ENCODE assay signal across 14 mouse cellular contexts in the genomic region with DNA sequence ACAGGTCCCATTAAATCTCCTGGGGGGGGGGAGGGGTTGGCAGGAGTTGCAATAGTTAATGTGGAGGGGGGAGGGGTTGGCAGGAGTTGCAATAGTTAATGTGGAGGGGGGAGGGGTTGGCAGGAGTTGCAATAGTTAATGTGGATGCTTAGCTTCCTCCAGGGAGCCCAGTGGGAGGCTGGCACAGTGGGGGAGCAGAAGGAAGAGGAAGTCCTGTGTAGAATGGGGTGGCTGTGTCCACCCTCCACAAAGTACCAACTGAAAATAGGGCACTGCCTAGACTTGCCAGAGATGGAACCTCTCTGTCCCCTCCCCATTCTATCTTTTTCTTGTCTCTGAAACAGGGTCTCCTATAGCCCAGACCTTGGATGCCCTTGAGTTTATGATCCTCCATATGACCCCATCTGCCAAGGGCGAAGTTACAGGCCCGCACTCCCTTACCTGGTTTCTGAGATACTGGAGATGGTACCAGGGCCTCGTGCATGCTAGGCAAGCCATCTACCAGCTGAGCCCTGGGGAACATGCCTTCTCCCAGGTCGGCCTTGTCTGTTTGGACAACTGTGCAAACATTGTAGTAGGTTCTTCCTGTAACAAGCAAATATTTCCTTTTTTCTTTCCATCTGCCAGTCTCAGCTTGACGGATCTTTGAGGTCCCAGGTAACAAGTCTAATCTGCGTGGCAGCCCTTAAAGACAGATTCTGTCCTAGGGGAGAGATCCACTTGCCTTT. TPM values are rescaled to one million over a fixed set of nuclear protein-coding genes. Genes with fewer than 3 reads are reported as not detected.
DNase-seq lines count a peak whose midpoint lies in the region; ATAC-seq and TF ChIP-seq lines count a peak whose summit lies in the region.
"Had no signal": no experiment of that assay in that cellular context is flagged by ENCODE, and none has a peak within 500 bp of the region (broad histone marks: within the 10 kb centered on the region; RNA-seq: fewer than 3 reads in every experiment).

No protein-coding gene starts in this region.

- H3K9me3 ChIP-seq in kidney, postnatal 0 days (replicated peaks; ENCODE audit: low read length), result no peaks in the 10 kb centered on the region
- H3K9me3 ChIP-seq in embryonic facial prominence, embryonic 15.5 days (replicated peaks), result no peaks in the 10 kb centered on the region
- H3K9me3 ChIP-seq: limb, embryonic 12.5 days; megakaryocyte, embryonic 14.5 days had no signal

- H3K9ac ChIP-seq in kidney, postnatal 0 days (ENCODE audit: low read depth, low read length), result no peak overlapping the region
- H3K9ac ChIP-seq in embryonic facial prominence, embryonic 15.5 days, result no peak overlapping the region
- H3K9ac ChIP-seq: limb, embryonic 12.5 days had no signal

- ATAC-seq in kidney, postnatal 0 days (replicated peaks; ENCODE audit: low FRiP score, low read depth), result 0 out of 2 replicates have a peak, but pooled peaks have one; percentile 29
- peak; percentile 64 for ATAC-seq in common myeloid progenitor, adult 5-6 weeks (replicated peaks; ENCODE audit: low read depth, poor library complexity, severe bottlenecking)
- ATAC-seq in embryonic facial prominence, embryonic 15.5 days (ENCODE audit: insufficient number of reproducible peaks, low FRiP score, low TSS enrichment, low read depth), result no peak
- ATAC-seq in megakaryocyte progenitor cell, adult 5-6 weeks (replicated peaks; ENCODE audit: poor library complexity), result peak; percentile 75

- H3K4me2 ChIP-seq in kidney, postnatal 0 days (ENCODE audit: low read length), result no peak overlapping the region
- no peak overlapping the region for H3K4me2 ChIP-seq in embryonic facial prominence, embryonic 15.5 days (replicated peaks)
- H3K4me2 ChIP-seq: limb, embryonic 12.5 days had no signal

- TF ChIP-seq CTCF in kidney, postnatal 0 days (IDR thresholded peaks at IDR 0.05; ENCODE audit: low read depth), result no peak

- no peak for DNase-seq in kidney, postnatal 0 days (ENCODE audit: low spot score)
- no peak for DNase-seq in kidney, adult 18-20 months
- DNase-seq in thymus, postnatal 14 days, result no peak
- DNase-seq in adrenal gland, adult 8-10 months, result no peak
- DNase-seq: adrenal gland, postnatal 14 days; heart, postnatal 10 days; layer of hippocampus, postnatal 36 days; thymus, postnatal 36 days had no signal

- H3K4me1 ChIP-seq in kidney, postnatal 0 days (replicated peaks; ENCODE audit: insufficient read depth, low read length), result peaks cover 14% of the 10 kb centered on the region; the same call in 1 of the 2 replicates
- H3K4me1 ChIP-seq in embryonic facial prominence, embryonic 15.5 days, result peaks cover 19% of the 10 kb centered on the region

- H3K4me3 ChIP-seq in kidney, postnatal 0 days (replicated peaks; ENCODE audit: low read depth, low read length), result no peak overlapping the region
- H3K4me3 ChIP-seq in embryonic facial prominence, embryonic 15.5 days (replicated peaks), result no peak overlapping the region
- H3K4me3 ChIP-seq: limb, embryonic 12.5 days; megakaryocyte, embryonic 14.5 days had no signal

- H3K27me3 ChIP-seq in kidney, postnatal 0 days (ENCODE audit: insufficient read depth, low read length), result no peaks in the 10 kb centered on the region
- H3K27me3 ChIP-seq in embryonic facial prominence, embryonic 15.5 days, result no peaks in the 10 kb centered on the region
- H3K27me3 ChIP-seq: limb, embryonic 12.5 days; megakaryocyte, embryonic 14.5 days had no signal

- 56% methylated on average over 6 of the region's 6 CpGs for WGBS in kidney, postnatal 0 days
- 59% methylated on average over 6 of the region's 6 CpGs for WGBS in embryonic facial prominence, embryonic 15.5 days

- H3K36me3 ChIP-seq in kidney, postnatal 0 days (ENCODE audit: insufficient read depth, low read length), result no peaks in the 10 kb centered on the region
- no peaks in the 10 kb centered on the region for H3K36me3 ChIP-seq in embryonic facial prominence, embryonic 15.5 days
- H3K36me3 ChIP-seq: limb, embryonic 12.5 days had no signal

- no peak overlapping the region for H3K27ac ChIP-seq in kidney, postnatal 0 days
- H3K27ac ChIP-seq in embryonic facial prominence, embryonic 15.5 days (replicated peaks), result peak overlapping the region; percentile 34; the same call in 1 of the 2 replicates
- H3K27ac ChIP-seq: limb, embryonic 12.5 days had no signal

RNA-seq across cellular contexts. Expression of gene Slc36a1, which starts 5.6 kb away (rescaled TPM):
- polyA plus RNA-seq in kidney, postnatal 0 days (2015; fragmentation: Nextera tagmentation; extraction: Ambion mirVana), result 1.9 and 2.1 TPM in 2 replicates
- 5.6 and 6.1 TPM in 2 replicates for total RNA-seq in common myeloid progenitor, adult 5-6 weeks (2017)
- polyA plus RNA-seq in embryonic facial prominence, embryonic 15.5 days (2015; fragmentation: Nextera tagmentation; extraction: Ambion mirVana), result 2.0 and 2.8 TPM in 2 replicates
- total RNA-seq in megakaryocyte progenitor cell, adult 5-6 weeks (2015), result 24.6 and 25.4 TPM in 2 replicates
- 10.7 and 12.4 TPM in 2 replicates for total RNA-seq in megakaryocyte progenitor cell, adult 5-6 weeks (2017)
- total RNA-seq in adrenal gland, adult 8-10 months (2022), result 10 to 100 TPM; 24.4 to 27.7 (median 24.6) TPM

RNA-seq across cellular contexts. Expression of gene Slc36a2, which starts 24.9 kb away (rescaled TPM):
- 0.27 and 0.43 TPM in 2 replicates for polyA plus RNA-seq in kidney, postnatal 0 days (2015; fragmentation: Nextera tagmentation; extraction: Ambion mirVana)
- total RNA-seq in common myeloid progenitor, adult 5-6 weeks (2017), result 0.14 TPM in 1 of 2 replicates, not detected in the other
- polyA plus RNA-seq in embryonic facial prominence, embryonic 15.5 days (2015; fragmentation: Nextera tagmentation; extraction: Ambion mirVana), result 3.7 and 4.0 TPM in 2 replicates
- 3.1 and 4.7 TPM in 2 replicates for total RNA-seq in megakaryocyte progenitor cell, adult 5-6 weeks (2015)
- total RNA-seq in megakaryocyte progenitor cell, adult 5-6 weeks (2017), result 1.7 and 2.6 TPM in 2 replicates
- 10 to 100 TPM; 11.2 to 54.4 (median 43.2) TPM for total RNA-seq in adrenal gland, adult 8-10 months (2022)

RNA-seq across cellular contexts. Expression of gene Slc36a3, which starts 58.3 kb away (rescaled TPM):
- polyA plus RNA-seq in kidney, postnatal 0 days (2015; fragmentation: Nextera tagmentation; extraction: Ambion mirVana), result not detected in 2 replicates
- total RNA-seq in common myeloid progenitor, adult 5-6 weeks (2017), result not detected in 2 replicates
- not detected in 2 replicates for polyA plus RNA-seq in embryonic facial prominence, embryonic 15.5 days (2015; fragmentation: Nextera tagmentation; extraction: Ambion mirVana)
- total RNA-seq in megakaryocyte progenitor cell, adult 5-6 weeks (2015), result not detected in 2 replicates
- total RNA-seq in megakaryocyte progenitor cell, adult 5-6 weeks (2017), result 0.14 TPM in 1 of 2 replicates, not detected in the other
- not detected for total RNA-seq in adrenal gland, adult 8-10 months (2022)
- total RNA-seq: adrenal gland, postnatal 14 days; gastrocnemius, postnatal 4 days; heart, postnatal 10 days; layer of hippocampus, postnatal 36 days had no signal
- polyA plus RNA-seq: limb, embryonic 12.5 days had no signal
